ENCODE assay signal across 8 mouse cellular contexts in the genomic region with DNA sequence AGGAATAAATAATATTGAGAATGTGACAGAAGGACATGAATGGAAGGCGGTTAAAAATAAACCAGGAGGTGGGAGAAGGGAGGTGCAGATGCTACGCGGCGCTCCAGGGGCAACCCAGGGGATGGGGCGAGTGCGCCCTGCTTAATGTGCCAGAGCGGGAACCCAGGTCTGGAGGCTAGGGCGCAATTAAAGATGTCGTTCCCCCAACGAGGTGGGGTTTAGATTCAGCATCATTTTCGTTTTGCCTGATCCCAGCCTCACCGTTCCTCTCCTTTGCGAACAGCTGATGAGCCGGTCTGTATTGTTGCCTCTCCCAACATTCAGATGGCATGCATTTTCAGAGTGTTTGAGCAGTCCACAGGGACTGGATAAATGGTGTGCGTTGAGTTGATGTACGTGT. TPM values are rescaled to one million over a fixed set of nuclear protein-coding genes. Genes with fewer than 3 reads are reported as not detected.
DNase-seq lines count a peak whose midpoint lies in the region; ATAC-seq and TF ChIP-seq lines count a peak whose summit lies in the region.

No protein-coding gene starts in this region.

- H3K27me3 ChIP-seq in lung, embryonic 14.5 days (ENCODE audit: insufficient read depth, low read length) = peaks cover 9% of the 10 kb centered on the region; the same call in 1 of the 2 replicates
- peaks cover 48% of the 10 kb centered on the region for H3K27me3 ChIP-seq in forebrain, embryonic 10.5 days (ENCODE audit: poor library complexity, severe bottlenecking)
- H3K27me3 ChIP-seq in intestine, embryonic 15.5 days (replicated peaks) = peaks cover 12% of the 10 kb centered on the region
- H3K27me3 ChIP-seq in neural tube, embryonic 12.5 days (replicated peaks) = no peaks in the 10 kb centered on the region

- no peak for TF ChIP-seq CTCF in lung, embryonic 14.5 days (IDR thresholded peaks at IDR 0.05; ENCODE audit: low read depth)
- TF ChIP-seq CTCF in lung, adult 2 months (IDR thresholded peaks at IDR 0.05; ENCODE audit: insufficient read depth, low read length) = no peak

- no peak overlapping the region for H3K27ac ChIP-seq in lung, embryonic 14.5 days (ENCODE audit: low read depth)
- no peak overlapping the region for H3K27ac ChIP-seq in forebrain, embryonic 10.5 days
- no peak overlapping the region for H3K27ac ChIP-seq in intestine, embryonic 15.5 days
- no peak overlapping the region for H3K27ac ChIP-seq in neural tube, embryonic 12.5 days

- H3K9ac ChIP-seq in lung, embryonic 14.5 days = no peak overlapping the region
- no peak overlapping the region for H3K9ac ChIP-seq in intestine, embryonic 15.5 days
- H3K9ac ChIP-seq in neural tube, embryonic 12.5 days = peak overlapping the region; percentile 48; the same call in 1 of the 2 replicates

- peak overlapping the region; percentile 67 for H3K4me2 ChIP-seq in lung, embryonic 14.5 days
- H3K4me2 ChIP-seq in intestine, embryonic 15.5 days (replicated peaks) = peak overlapping the region; percentile 74
- H3K4me2 ChIP-seq in neural tube, embryonic 12.5 days (replicated peaks) = peak overlapping the region; percentile 93

- H3K9me3 ChIP-seq in lung, embryonic 14.5 days (ENCODE audit: low read depth, low read length) = no peaks in the 10 kb centered on the region
- H3K9me3 ChIP-seq in forebrain, embryonic 10.5 days = no peaks in the 10 kb centered on the region
- H3K9me3 ChIP-seq in intestine, embryonic 15.5 days = no peaks in the 10 kb centered on the region
- H3K9me3 ChIP-seq in neural tube, embryonic 12.5 days = no peaks in the 10 kb centered on the region

- TF ChIP-seq POLR2A in lung, adult 2 months (IDR thresholded peaks at IDR 0.05; ENCODE audit: borderline replicate concordance, extremely low read depth, low read depth, low read length) = no peak

- H3K4me1 ChIP-seq in lung, embryonic 14.5 days (ENCODE audit: insufficient read depth) = peaks cover 5% of the 10 kb centered on the region; the same call in 1 of the 2 replicates
- H3K4me1 ChIP-seq in lung, adult 2 months (ENCODE audit: control insufficient read depth, insufficient read depth, low read length) = no peaks in the 10 kb centered on the region
- H3K4me1 ChIP-seq in forebrain, embryonic 10.5 days = peaks cover 20% of the 10 kb centered on the region
- H3K4me1 ChIP-seq in intestine, embryonic 15.5 days (replicated peaks) = peaks cover 6% of the 10 kb centered on the region
- H3K4me1 ChIP-seq in neural tube, embryonic 12.5 days = peaks cover 3% of the 10 kb centered on the region; the same call in 1 of the 2 replicates

- peak; percentile 4 for DNase-seq in lung, embryonic 14.5 days
- no peak for DNase-seq in lung, adult 2 months
- peak; percentile 14 for DNase-seq in forebrain, embryonic 10.5 days (ENCODE audit: extremely low spot score, low spot score)
- DNase-seq in thymus, postnatal 25 days = no peak
- DNase-seq in spleen, postnatal 4 days (ENCODE audit: low spot score in 2 of 2) = no peak

- H3K4me3 ChIP-seq in lung, embryonic 14.5 days (ENCODE audit: low read depth, low read length) = peak overlapping the region; percentile 37
- no peak overlapping the region for H3K4me3 ChIP-seq in lung, adult 2 months (replicated peaks; ENCODE audit: extremely low read depth, low read depth, low read length)
- H3K4me3 ChIP-seq in forebrain, embryonic 10.5 days = peak overlapping the region; percentile 58
- peak overlapping the region; percentile 37 for H3K4me3 ChIP-seq in intestine, embryonic 15.5 days (replicated peaks)
- H3K4me3 ChIP-seq in neural tube, embryonic 12.5 days = peak overlapping the region; percentile 43

- ATAC-seq in lung, embryonic 14.5 days (ENCODE audit: insufficient read depth) = no peak
- ATAC-seq in intestine, embryonic 15.5 days = no peak
- ATAC-seq in neural tube, embryonic 12.5 days (ENCODE audit: low FRiP score, low read depth) = peak; percentile 62; the same call in 1 of the 2 replicates
- ATAC-seq in CD4-positive, CD25-positive, alpha-beta regulatory T cell, adult 4 months = no peak

- WGBS in lung, embryonic 14.5 days = 8% methylated on average over 16 of the region's 16 CpGs
- WGBS in lung, adult 2 months = 6% methylated on average over 16 of the region's 16 CpGs
- WGBS in forebrain, embryonic 10.5 days = 1% methylated on average over 16 of the region's 16 CpGs
- WGBS in intestine, embryonic 15.5 days = 3% methylated on average over 16 of the region's 16 CpGs
- WGBS in neural tube, embryonic 12.5 days = 3% methylated on average over 16 of the region's 16 CpGs

- no peaks in the 10 kb centered on the region for H3K36me3 ChIP-seq in lung, embryonic 14.5 days (ENCODE audit: insufficient read depth)
- no peaks in the 10 kb centered on the region for H3K36me3 ChIP-seq in forebrain, embryonic 10.5 days (replicated peaks)
- H3K36me3 ChIP-seq in intestine, embryonic 15.5 days = no peaks in the 10 kb centered on the region
- no peaks in the 10 kb centered on the region for H3K36me3 ChIP-seq in neural tube, embryonic 12.5 days

RNA-seq across cellular contexts. Expression of gene Kcna4, which starts 0.7 kb away (rescaled TPM):
- polyA plus RNA-seq in lung, embryonic 14.5 days (2014; fragmentation: Nextera tagmentation; extraction: Ambion mirVana) = 0.22 and 0.41 TPM in 2 replicates
- polyA plus RNA-seq in lung, adult 2 months (2012; rRNA removed) = not detected in 2 replicates
- polyA plus RNA-seq in forebrain, embryonic 10.5 days (2016; fragmentation: Nextera tagmentation; extraction: Ambion mirVana) = 0.02 and 0.05 TPM in 2 replicates
- polyA plus RNA-seq in intestine, embryonic 15.5 days (2015; fragmentation: Nextera tagmentation; extraction: Ambion mirVana) = 0.37 and 0.60 TPM in 2 replicates
- polyA plus RNA-seq in neural tube, embryonic 12.5 days (2016; fragmentation: Nextera tagmentation; extraction: Ambion mirVana) = 1.6 TPM in 2 replicates
- polyA plus RNA-seq in CD4-positive, CD25-positive, alpha-beta regulatory T cell, adult 4 months (2017; shearing (Covaris generic)) = not detected

Comparison
In these comparisons a context has a peak if more than half of its experiments do, and no peak if none do; other contexts are left out.
1. DNase-seq: peak in lung, embryonic 14.5 days (single experiment) and forebrain, embryonic 10.5 days (single experiment); none in lung, adult 2 months (single experiment), thymus, postnatal 25 days (single experiment) and spleen, postnatal 4 days (0 of 2).
2. Peak in every context shown above with its lines, with median percentiles within 50 percentile points of each other: H3K4me2 ChIP-seq.